In genomic region chr6:113418441-113419198, GRCm38 (mm10) we compare ENCODE assay signal across 8 mouse cellular contexts. TPM values are rescaled to one million over a fixed set of nuclear protein-coding genes. Genes with fewer than 3 reads are reported as not detected.
DNase-seq lines count a peak whose midpoint lies in the region; ATAC-seq and TF ChIP-seq lines count a peak whose summit lies in the region.

No protein-coding gene starts in this region.

- TF ChIP-seq POLR2A in CH12.LX (IDR thresholded peaks at IDR 0.05; ENCODE audit: low read depth, low read length) = no peak

- peaks cover 4 to 14% of the 10 kb centered on the region in 2 experiments; a peak in 3 of 4 replicates for H3K4me1 ChIP-seq in heart, embryonic 14.5 days (ENCODE audit: control insufficient read depth in 2 of 2, insufficient read depth in 2 of 2, low read length in 2 of 2)
- peaks cover 7 to 13% of the 10 kb centered on the region in 2 experiments; a peak in 3 of 4 replicates for H3K4me1 ChIP-seq in CH12.LX (ENCODE audit: control insufficient read depth in 1 of 2, insufficient read depth in 2 of 2)
- H3K4me1 ChIP-seq in hindbrain, embryonic 11.5 days (replicated peaks; ENCODE audit: control insufficient read depth, insufficient read depth, low read length) = peaks cover 7% of the 10 kb centered on the region; the same call in 1 of the 2 replicates
- peaks cover 16% of the 10 kb centered on the region for H3K4me1 ChIP-seq in liver, postnatal 0 days (ENCODE audit: insufficient read depth)

- TF ChIP-seq RAD21 in CH12.LX (IDR thresholded peaks at IDR 0.05; ENCODE audit: low read depth, low read length) = no peak

- H3K27me3 ChIP-seq in heart, embryonic 14.5 days (ENCODE audit: control insufficient read depth, insufficient read depth, low read length) = no peaks in the 10 kb centered on the region
- no peaks in the 10 kb centered on the region for H3K27me3 ChIP-seq in CH12.LX (replicated peaks)
- no peaks in the 10 kb centered on the region for H3K27me3 ChIP-seq in hindbrain, embryonic 11.5 days (ENCODE audit: control insufficient read depth, insufficient read depth, low read length)
- H3K27me3 ChIP-seq in liver, postnatal 0 days (ENCODE audit: insufficient read depth, low read length) = no peaks in the 10 kb centered on the region

- no peaks in the 10 kb centered on the region for H3K79me2 ChIP-seq in CH12.LX (replicated peaks; ENCODE audit: control insufficient read depth, extremely low read depth, insufficient read depth, poor library complexity, severe bottlenecking)

- dilution Hi-C loops in CH12.LX (cut with MboI; ENCODE audit: extremely low pct_ligation_motif_present, extremely low pct_unique_long_range_greater_than_20kb, low sequenced_read_pairs) = no loop called here

- in situ Hi-C loops in CH12.LX (cut with MboI; ENCODE audit: low pct_ligation_motif_present, low pct_unique_long_range_greater_than_20kb, low sequenced_read_pairs) = no loop called here

- no peak for TF ChIP-seq CTCF in CH12.LX (conservative IDR thresholded peaks at IDR 0.05 in 1 of 2, IDR thresholded peaks at IDR 0.05 in 1 of 2; ENCODE audit: low read depth in 2 of 2, low read length in 2 of 2)
- TF ChIP-seq CTCF in liver, postnatal 0 days (IDR thresholded peaks at IDR 0.05; ENCODE audit: low read depth) = no peak

- peak overlapping the region; percentile 90 for H3K4me2 ChIP-seq in heart, embryonic 14.5 days (ENCODE audit: low read length)
- peak overlapping the region; percentile 82 for H3K4me2 ChIP-seq in CH12.LX (ENCODE audit: insufficient read depth, low read depth, poor library complexity, severe bottlenecking)
- H3K4me2 ChIP-seq in hindbrain, embryonic 11.5 days (replicated peaks; ENCODE audit: low read depth, low read length) = peak overlapping the region; percentile 94
- H3K4me2 ChIP-seq in liver, postnatal 0 days (ENCODE audit: low read depth, low read length) = peak overlapping the region; percentile 94

- ATAC-seq in heart, embryonic 14.5 days (ENCODE audit: insufficient number of reproducible peaks, insufficient read depth, low FRiP score, low read depth) = peak; percentile 31
- ATAC-seq in hindbrain, embryonic 11.5 days (ENCODE audit: low FRiP score) = peak; percentile 76
- peak; percentile 66 for ATAC-seq in liver, postnatal 0 days

- H3K27ac ChIP-seq in heart, embryonic 14.5 days (replicated peaks in 1 of 2; ENCODE audit: control insufficient read depth in 1 of 2, insufficient read depth in 1 of 2, low read depth in 2 of 2, low read length in 2 of 2) = 0 out of 4 replicates have a peak overlapping the region, but pooled peaks of 1 of the 2 experiments have one; percentile 0
- H3K27ac ChIP-seq in CH12.LX (ENCODE audit: insufficient read depth, low read depth) = no peak overlapping the region
- H3K27ac ChIP-seq in hindbrain, embryonic 11.5 days (ENCODE audit: low read depth, low read length) = no peak overlapping the region
- H3K27ac ChIP-seq in liver, postnatal 0 days (ENCODE audit: low read depth) = peak overlapping the region; percentile 31; the same call in 1 of the 2 replicates

- H3K36me3 ChIP-seq in heart, embryonic 14.5 days (ENCODE audit: control insufficient read depth, insufficient read depth, low read length) = peaks cover 4% of the 10 kb centered on the region; the same call in 1 of the 2 replicates
- peaks cover 27 to 38% of the 10 kb centered on the region in 2 experiments for H3K36me3 ChIP-seq in CH12.LX (replicated peaks in 1 of 2; ENCODE audit: control insufficient read depth in 1 of 2, insufficient read depth in 1 of 2, low read length in 1 of 2)
- no peaks in the 10 kb centered on the region for H3K36me3 ChIP-seq in hindbrain, embryonic 11.5 days (ENCODE audit: control insufficient read depth, insufficient read depth, low read length)
- H3K36me3 ChIP-seq in liver, postnatal 0 days (replicated peaks; ENCODE audit: insufficient read depth, low read length) = peaks cover 11% of the 10 kb centered on the region; the same call in 1 of the 2 replicates

- H3K9me3 ChIP-seq in heart, embryonic 14.5 days (ENCODE audit: control insufficient read depth, low read length) = no peaks in the 10 kb centered on the region
- no peaks in the 10 kb centered on the region for H3K9me3 ChIP-seq in CH12.LX (replicated peaks; ENCODE audit: low read length)
- no peaks in the 10 kb centered on the region for H3K9me3 ChIP-seq in hindbrain, embryonic 11.5 days (ENCODE audit: control insufficient read depth, low read length)
- H3K9me3 ChIP-seq in liver, postnatal 0 days (ENCODE audit: low read length) = no peaks in the 10 kb centered on the region

- TF ChIP-seq EP300 in CH12.LX (IDR thresholded peaks at IDR 0.05; ENCODE audit: low read length) = no peak
- TF ChIP-seq EP300 in liver, postnatal 0 days (IDR thresholded peaks at IDR 0.05; ENCODE audit: low read depth) = no peak

- H3K4me3 ChIP-seq in heart, embryonic 14.5 days (ENCODE audit: control insufficient read depth in 1 of 2, insufficient read depth in 1 of 2, low read depth in 1 of 2, low read length in 2 of 2) = peak overlapping the region; percentile 49 to 79
- H3K4me3 ChIP-seq in CH12.LX (replicated peaks in 1 of 3; ENCODE audit: low read depth in 2 of 3, low read length in 2 of 3, poor library complexity in 1 of 3) = peak overlapping the region; percentile 60 to 85 (median 76)
- H3K4me3 ChIP-seq in hindbrain, embryonic 11.5 days (ENCODE audit: low read depth, low read length) = peak overlapping the region; percentile 67
- peak overlapping the region; percentile 63 for H3K4me3 ChIP-seq in liver, postnatal 0 days (ENCODE audit: low read depth, low read length)

- H3K9ac ChIP-seq in heart, embryonic 14.5 days (ENCODE audit: low read length) = peak overlapping the region; percentile 74
- peak overlapping the region; percentile 80 for H3K9ac ChIP-seq in CH12.LX (ENCODE audit: insufficient read depth, low read depth)
- H3K9ac ChIP-seq in hindbrain, embryonic 11.5 days (ENCODE audit: low read depth, low read length) = peak overlapping the region; percentile 67
- peak overlapping the region; percentile 84 for H3K9ac ChIP-seq in liver, postnatal 0 days (replicated peaks)

- DNase-seq in heart, adult 8-10 months (ENCODE audit: low spot score) = no peak
- DNase-seq in CH12.LX (ENCODE audit: extremely low read depth) = no peak
- peak; percentile 32 for DNase-seq in brain, adult 2 months (ENCODE audit: low read depth, low spot score)
- DNase-seq in hindbrain, embryonic 11.5 days (ENCODE audit: low spot score) = no peak
- no peak for DNase-seq in liver, postnatal 0 days
- peak; percentile 52 for DNase-seq in thymus, postnatal 4 days
- DNase-seq in left cerebral cortex, adult 11 months (ENCODE audit: low spot score) = no peak

- WGBS in heart, embryonic 14.5 days = 11% methylated on average over 16 of the region's 16 CpGs
- WGBS in hindbrain, embryonic 11.5 days = 16% methylated on average over 16 of the region's 16 CpGs
- WGBS in liver, postnatal 0 days (ENCODE audit: insufficient replicate concordance) = 11% methylated on average over 16 of the region's 16 CpGs

TF ChIP-seq in CH12.LX, 34 proteins besides CTCF, POLR2A, EP300 and RAD21 (continues in another document):
- TF ChIP-seq MXI1 (IDR thresholded peaks at IDR 0.05; ENCODE audit: low read depth, low read length) = no peak
- no peak for TF ChIP-seq NRF1 (IDR thresholded peaks at IDR 0.05; ENCODE audit: low read depth, low read length)

RNA-seq across cellular contexts. Expression of gene Rpusd3, which starts 0.5 kb away (rescaled TPM):
- polyA plus RNA-seq in heart, embryonic 14.5 days (2014; fragmentation: Nextera tagmentation; extraction: Ambion mirVana) = 11.1 and 12.8 TPM in 2 replicates
- 10 to 100 TPM in 3 of 4 experiments, 1 to 10 TPM in 1; 8.2 to 11.7 (median 11.2) TPM for total RNA-seq in heart, adult 8-10 months (2022)
- total RNA-seq in CH12.LX (2012; rRNA removed) (26.3 and 28.6 TPM in 2 replicates), CH12.LX (2014; rRNA removed) (18.8 and 22.1 TPM in 2 replicates)
- polyA plus RNA-seq in CH12.LX (2012; ENCODE audit: insufficient read length, low read depth) = 18.5 and 26.5 TPM in 2 replicates
- 23.0 and 26.3 TPM in 2 replicates for polyA plus RNA-seq in hindbrain, embryonic 11.5 days (2014; fragmentation: Nextera tagmentation; extraction: Ambion mirVana)
- 17.1 and 20.5 TPM in 2 replicates for polyA plus RNA-seq in liver, postnatal 0 days (2015; fragmentation: Nextera tagmentation; extraction: Ambion mirVana)

RNA-seq across cellular contexts. Expression of gene Cidec, which starts 16.9 kb away (rescaled TPM):
- not detected in 2 replicates for polyA plus RNA-seq in heart, embryonic 14.5 days (2014; fragmentation: Nextera tagmentation; extraction: Ambion mirVana)
- total RNA-seq in heart, adult 8-10 months (2022) = 1 to 10 TPM; 3.1 to 5.7 (median 4.6) TPM
- 0.17 TPM in 1 of 2 replicates, not detected in the other for total RNA-seq in CH12.LX (2012; rRNA removed)
- total RNA-seq in CH12.LX (2014; rRNA removed) = not detected in 2 replicates
- polyA plus RNA-seq in CH12.LX (2012; ENCODE audit: insufficient read length, low read depth) = 0.14 TPM in 1 of 2 replicates, not detected in the other
- polyA plus RNA-seq in hindbrain, embryonic 11.5 days (2014; fragmentation: Nextera tagmentation; extraction: Ambion mirVana) = not detected in 2 replicates
- polyA plus RNA-seq in liver, postnatal 0 days (2015; fragmentation: Nextera tagmentation; extraction: Ambion mirVana) = 5.9 and 8.2 TPM in 2 replicates

RNA-seq across cellular contexts. Expression of gene Jagn1, which starts 23.7 kb away (rescaled TPM):
- 54.2 and 57.5 TPM in 2 replicates for polyA plus RNA-seq in heart, embryonic 14.5 days (2014; fragmentation: Nextera tagmentation; extraction: Ambion mirVana)
- 10 to 100 TPM; 21.0 to 21.4 (median 21.1) TPM for total RNA-seq in heart, adult 8-10 months (2022)
- 69.2 and 83.9 TPM in 2 replicates for total RNA-seq in CH12.LX (2012; rRNA removed)
- total RNA-seq in CH12.LX (2014; rRNA removed) = 90.4 and 106 TPM in 2 replicates
- polyA plus RNA-seq in CH12.LX (2012; ENCODE audit: insufficient read length, low read depth) = 88.3 and 103 TPM in 2 replicates
- 75.1 and 79.7 TPM in 2 replicates for polyA plus RNA-seq in hindbrain, embryonic 11.5 days (2014; fragmentation: Nextera tagmentation; extraction: Ambion mirVana)
- polyA plus RNA-seq in liver, postnatal 0 days (2015; fragmentation: Nextera tagmentation; extraction: Ambion mirVana) = 49.2 and 49.9 TPM in 2 replicates

RNA-seq across cellular contexts. Expression of gene Ttll3, which starts 29.6 kb away (rescaled TPM):
- 1.0 and 1.4 TPM in 2 replicates for polyA plus RNA-seq in heart, embryonic 14.5 days (2014; fragmentation: Nextera tagmentation; extraction: Ambion mirVana)
- 1 to 10 TPM in 1 of 4 experiments, under 1 TPM in 3; 0.44 to 1.0 (median 0.76) TPM for total RNA-seq in heart, adult 8-10 months (2022)
- total RNA-seq in CH12.LX (2012; rRNA removed) = 5.1 and 5.3 TPM in 2 replicates
- total RNA-seq in CH12.LX (2014; rRNA removed) = 0.87 and 1.8 TPM in 2 replicates
- 4.4 and 5.1 TPM in 2 replicates for polyA plus RNA-seq in CH12.LX (2012; ENCODE audit: insufficient read length, low read depth)
- polyA plus RNA-seq in hindbrain, embryonic 11.5 days (2014; fragmentation: Nextera tagmentation; extraction: Ambion mirVana) = 4.1 and 4.2 TPM in 2 replicates
- 0.38 and 0.83 TPM in 2 replicates for polyA plus RNA-seq in liver, postnatal 0 days (2015; fragmentation: Nextera tagmentation; extraction: Ambion mirVana)

RNA-seq across cellular contexts. Expression of gene Il17re, which starts 39.7 kb away (rescaled TPM):
- polyA plus RNA-seq in heart, embryonic 14.5 days (2014; fragmentation: Nextera tagmentation; extraction: Ambion mirVana) = 0.99 and 1.4 TPM in 2 replicates
- 1 to 10 TPM in 2 of 4 experiments, under 1 TPM in 2; 0.60 to 2.0 (median 1.1) TPM for total RNA-seq in heart, adult 8-10 months (2022)
- total RNA-seq in CH12.LX (2012; rRNA removed) = 0.13 TPM in 1 of 2 replicates, not detected in the other
- total RNA-seq in CH12.LX (2014; rRNA removed) = not detected in 2 replicates
- 0.13 TPM in 1 of 2 replicates, not detected in the other for polyA plus RNA-seq in CH12.LX (2012; ENCODE audit: insufficient read length, low read depth)
- polyA plus RNA-seq in hindbrain, embryonic 11.5 days (2014; fragmentation: Nextera tagmentation; extraction: Ambion mirVana) = 0.77 and 0.88 TPM in 2 replicates
- polyA plus RNA-seq in liver, postnatal 0 days (2015; fragmentation: Nextera tagmentation; extraction: Ambion mirVana) = 0.26 and 0.49 TPM in 2 replicates

Comparison
In these comparisons a context has a peak if more than half of its experiments do, and no peak if none do; other contexts are left out.
1. DNase-seq: peak in brain, adult 2 months (single experiment) and thymus, postnatal 4 days (single experiment); none in heart, adult 8-10 months (single experiment), CH12.LX (single experiment), hindbrain, embryonic 11.5 days (single experiment), liver, postnatal 0 days (single experiment) and left cerebral cortex, adult 11 months (single experiment).
2. Peak in every context shown above with its lines, with median percentiles within 50 percentile points of each other: ATAC-seq, H3K4me2 ChIP-seq, H3K4me3 ChIP-seq and H3K9ac ChIP-seq.